Mouse (Mus musculus) midbrain, postnatal 0 days (tissue): ENCODE results near the gene Defb43. TPM values are rescaled to one million over a fixed set of nuclear protein-coding genes. Genes with fewer than 3 reads are reported as not detected.
A peak's percentile ranks its signal among the peaks of the same experiment; 100 is the strongest.

Source experiments
- ATAC-seq: fragments of 200-750 bp; cut with Nextera tagmentation; 2 replicates; pipeline ENCODE4 v1.8.0; 2017; ENCODE audit warnings: moderate number of reproducible peaks, mild to moderate bottlenecking, moderate TSS enrichment, moderate library complexity; ENCODE audit not compliant: low FRiP score
- DNase-seq: peaks from one replicate; pipeline ENCODE4 v3.0.0-alpha.2; 2015; ENCODE audit warnings: low spot score
- H3K27ac ChIP-seq: fragments of 300-500 bp; sonication (generic); 2 replicates; pipeline ENCODE4 v1.5.1; 2014; ENCODE audit warnings: low read depth, mild to moderate bottlenecking, low read length, mixed read lengths
- H3K27me3 ChIP-seq: fragments of 300-500 bp; sonication (generic); 2 replicates; pipeline ENCODE4 v1.6.1; 2014; ENCODE audit warnings: low read length, control low read depth, mixed read lengths; ENCODE audit not compliant: insufficient read depth
- H3K36me3 ChIP-seq: fragments of 300-500 bp; sonication (generic); 2 replicates; pipeline ENCODE4 v1.6.1; 2014; ENCODE audit warnings: low read length, control low read depth, mixed read lengths; ENCODE audit not compliant: insufficient read depth
- H3K4me1 ChIP-seq: fragments of 300-500 bp; sonication (generic); 2 replicates; pipeline ENCODE4 v1.6.1; 2014; ENCODE audit warnings: mild to moderate bottlenecking, control low read depth, antibody characterized with exemption, low read length, mixed read lengths; ENCODE audit not compliant: insufficient read depth
- H3K4me2 ChIP-seq: fragments of 300-500 bp; sonication (generic); 2 replicates; pipeline ENCODE4 v1.6.1; 2014; ENCODE audit warnings: low read depth, mild to moderate bottlenecking, low read length, mixed read lengths; ENCODE audit not compliant: poor library complexity, severe bottlenecking
- H3K4me3 ChIP-seq: fragments of 300-500 bp; sonication (generic); 2 replicates; pipeline ENCODE4 v1.5.1; 2014; ENCODE audit warnings: low read depth, mild to moderate bottlenecking, low read length, moderate library complexity
- H3K9ac ChIP-seq: fragments of 300-500 bp; sonication (generic); replicated peaks from 2 replicates; pipeline ENCODE4 v1.6.1; 2014; ENCODE audit warnings: mild to moderate bottlenecking, low read length, moderate library complexity, mixed read lengths; ENCODE audit not compliant: poor library complexity, severe bottlenecking
- H3K9me3 ChIP-seq: fragments of 300-500 bp; sonication (generic); 2 replicates; pipeline ENCODE4 v1.6.1; 2016; ENCODE audit warnings: low read length, control low read depth
- CTCF ChIP-seq: IDR thresholded peaks from 2 replicates; pipeline ENCODE4 v1.5.1; 2016; ENCODE audit warnings: antibody characterized with exemption, mild to moderate bottlenecking
- WGBS: fragments of 180-500 bp; shearing (Covaris S2); extraction: QIAGEN DNeasy Blood & Tissue Kit; methylation state at CpG from one replicate; pipeline ENCODE4 v1.1.7; 2014; 5-methylcytosine and 5-hydroxymethylcytosine counted together
- polyA plus RNA-seq: library from polyadenylated mRNA; unstranded; fragments of >200 nt; fragmentation: Nextera tagmentation; extraction: Ambion mirVana; gene quantifications from 2 replicates; pipeline ENCODE4 v1.2.1, GENCODE M21; 2015
- total RNA-seq: library from RNA; depleted of rRNA; stranded (reverse); fragments of >200 nt; gene quantifications from 2 replicates; pipeline ENCODE4 v1.2.3, GENCODE M21; 2014; rRNA removed

The Defb43 gene
- total and polyA plus RNA-seq, 2 experiments from 2014 or later = not detected

GRCm38 (mm10) chr14:63054729-63055128 is 43.2 kb downstream of the Defb43 start:
- H3K4me2 ChIP-seq = no peak overlapping the region
- H3K9me3 ChIP-seq = no peaks in the 10 kb centered on the region
- ATAC-seq (peak; percentile 83), DNase-seq (peak; percentile 81)
- H3K9ac ChIP-seq = no peak overlapping the region
- H3K4me1 ChIP-seq = no peaks in the 10 kb centered on the region
- WGBS = 34% methylated on average over 6 of the region's 6 CpGs
- TF ChIP-seq CTCF = no peak; the same call in 1 of the 2 replicates
- no peak overlapping the region for H3K27ac ChIP-seq
- H3K27me3 ChIP-seq = no peaks in the 10 kb centered on the region
- no peak overlapping the region for H3K4me3 ChIP-seq
- no peaks in the 10 kb centered on the region for H3K36me3 ChIP-seq

GRCm38 (mm10) chr14:63060361-63060760 is 48.8 kb downstream of the Defb43 start:
- 82% methylated on average over 10 of the region's 10 CpGs for WGBS
- H3K4me2 ChIP-seq = no peak overlapping the region
- ATAC-seq (no peak), DNase-seq (no peak)
- H3K9me3 ChIP-seq = no peaks in the 10 kb centered on the region
- H3K4me1 ChIP-seq = no peaks in the 10 kb centered on the region
- TF ChIP-seq CTCF = no peak
- no peaks in the 10 kb centered on the region for H3K27me3 ChIP-seq
- no peak overlapping the region for H3K4me3 ChIP-seq
- no peaks in the 10 kb centered on the region for H3K36me3 ChIP-seq
- H3K27ac ChIP-seq = no peak overlapping the region
- no peak overlapping the region for H3K9ac ChIP-seq

- no peak for DNase-seq
- no peak for TF ChIP-seq CTCF
- Histone ChIP-seq H3K4me3 (no peak overlapping the region), H3K9me3 (no peaks in the 10 kb centered on the region), H3K27me3 (no peaks in the 10 kb centered on the region), H3K36me3 (no peaks in the 10 kb centered on the region), H3K9ac (no peak overlapping the region), H3K4me1 (no peaks in the 10 kb centered on the region), H3K4me2 (no peak overlapping the region), H3K27ac (no peak overlapping the region)
- 92% methylated on average over 2 of the region's 2 CpGs for WGBS
- no peak for ATAC-seq
Observed at GRCm38 (mm10) chr14:63062184-63062583, 50.6 kb downstream of the Defb43 start.

GRCm38 (mm10) chr14:63065391-63065790 is 53.8 kb downstream of the Defb43 start:
- no peaks in the 10 kb centered on the region for H3K36me3 ChIP-seq
- no peak overlapping the region for H3K9ac ChIP-seq
- H3K4me1 ChIP-seq = no peaks in the 10 kb centered on the region
- WGBS = 78% methylated on average over 5 of the region's 5 CpGs
- H3K27ac ChIP-seq = no peak overlapping the region
- ATAC-seq (no peak), DNase-seq (no peak)
- no peaks in the 10 kb centered on the region for H3K27me3 ChIP-seq
- no peak overlapping the region for H3K4me2 ChIP-seq
- H3K9me3 ChIP-seq = no peaks in the 10 kb centered on the region
- no peak overlapping the region for H3K4me3 ChIP-seq
- no peak for TF ChIP-seq CTCF

- Histone ChIP-seq H3K27me3 (no peaks in the 10 kb centered on the region), H3K36me3 (no peaks in the 10 kb centered on the region), H3K4me3 (no peak overlapping the region), H3K27ac (no peak overlapping the region; the same call in 1 of the 2 replicates), H3K9ac (0 out of 2 replicates have a peak overlapping the region, but pooled peaks have one; percentile 36), H3K9me3 (no peaks in the 10 kb centered on the region), H3K4me1 (no peaks in the 10 kb centered on the region), H3K4me2 (peak overlapping the region; percentile 39)
- WGBS = 25% methylated on average over 16 of the region's 16 CpGs
- ATAC-seq (peak; percentile 76; the same call in 1 of the 2 replicates), DNase-seq (peak; percentile 85)
- peak; percentile 98 for TF ChIP-seq CTCF
Observed at GRCm38 (mm10) chr14:63066630-63067310, 55.2 kb downstream of the Defb43 start.

Other genes starting within 250 kb of the Defb43 start
- gene Wdfy2, start 174.1 kb upstream of the Defb43 start, total RNA-seq = 19.6 and 22.7 TPM in 2 replicates
- gene Wdfy2, start 174.1 kb upstream of the Defb43 start, polyA plus RNA-seq = 4.3 TPM in 2 replicates
- gene Defb48, start 27.3 kb upstream of the Defb43 start, total RNA-seq = not detected in 2 replicates
- not detected in 2 replicates for gene Defb48, start 27.3 kb upstream of the Defb43 start, polyA plus RNA-seq
- not detected in 2 replicates for gene Defb47, start 13.7 kb upstream of the Defb43 start, total RNA-seq
- not detected in 2 replicates for gene Defb47, start 13.7 kb upstream of the Defb43 start, polyA plus RNA-seq
- 0.49 TPM in 1 of 2 replicates, not detected in the other for gene Defb42, start 35.2 kb downstream of the Defb43 start, total RNA-seq
- gene Defb42, start 35.2 kb downstream of the Defb43 start, polyA plus RNA-seq = 0.11 TPM in 1 of 2 replicates, not detected in the other
- not detected in 2 replicates for gene Defb30, start 38.2 kb downstream of the Defb43 start, total RNA-seq
- not detected in 2 replicates for gene Defb30, start 38.2 kb downstream of the Defb43 start, polyA plus RNA-seq